Mouse (Mus musculus): Measurements from ENCODE around the gene Dcaf4.

DNA sequence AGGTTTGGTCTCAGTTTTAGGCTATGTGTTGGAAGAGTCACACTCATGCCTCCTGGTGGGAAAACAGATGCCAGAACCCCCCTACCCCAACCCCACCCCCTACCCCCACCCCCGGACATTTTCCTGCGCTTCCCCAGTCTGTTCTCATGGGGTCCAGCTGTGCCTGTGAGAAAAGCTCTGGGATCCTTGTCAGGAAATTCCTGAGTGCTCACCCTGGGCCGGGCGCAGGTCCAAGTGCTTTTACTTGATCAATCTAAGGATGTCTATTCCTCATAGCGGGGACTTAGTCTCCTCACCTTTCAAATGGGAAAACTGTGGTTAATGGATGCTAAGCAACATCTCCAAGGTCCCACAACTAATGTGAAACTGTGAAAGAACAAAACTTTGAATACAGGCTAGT, 7.1 kb upstream of the Dcaf4 start:
- TF ChIP-seq POLR2A (IDR thresholded peaks at IDR 0.05; ENCODE audit: borderline replicate concordance, extremely low read depth, insufficient read depth, insufficient read length, poor library complexity, severe bottlenecking), result no peak
- no peak for TF ChIP-seq CTCF (IDR thresholded peaks at IDR 0.05; ENCODE audit: borderline replicate concordance, extremely low read depth, insufficient read depth, insufficient read length)

Data from brain, embryonic 14.5 days (tissue).